Mouse (Mus musculus) left cerebral cortex, adult 2 months (tissue): ENCODE measurements at regions not wholly inside any gene's neighbourhood (a gene's known extent, or its start where the extent isn't known, plus 50 kb on each side); places are given as distances from the start of the nearest gene placed in this dataset.

Experiments used
- DNase-seq, 2 experiments: peaks; one replicate each; pipeline ENCODE4 v3.0.0; 2021 to 2022; ENCODE audit warnings: low spot score in 2 of 2, mixed read lengths in 1 of 2; ENCODE audit errors: extremely low spot score in 1 of 2
- H3K27ac ChIP-seq: fragments of 200-600 bp; 2 replicates; pipeline ENCODE4 v1.8.1; 2022
- H3K4me3 ChIP-seq: fragments of 200-600 bp; 2 replicates; pipeline ENCODE4 v1.8.1; 2022
- CTCF ChIP-seq: fragments of 200-600 bp; IDR thresholded peaks from 2 replicates; pipeline ENCODE4 v1.8.1; 2022; ENCODE audit warnings: antibody characterized with exemption, mild to moderate bottlenecking, moderate library complexity
- intact Hi-C: fragments of 180-260 bp; cut with DNase I; formaldehyde crosslinking; loops from one replicate; pipeline ENCODE4 v1.15.1; 2025

- no peak for TF ChIP-seq CTCF
- Histone ChIP-seq H3K4me3 (no peak overlapping the region), H3K27ac (no peak overlapping the region)
- intact Hi-C loops: no loop called here
- no peak for DNase-seq
These were observed 238.9 kb upstream of the Pcdh9 start for GRCm38 (mm10) chr14:94129421-94129820.

DNA sequence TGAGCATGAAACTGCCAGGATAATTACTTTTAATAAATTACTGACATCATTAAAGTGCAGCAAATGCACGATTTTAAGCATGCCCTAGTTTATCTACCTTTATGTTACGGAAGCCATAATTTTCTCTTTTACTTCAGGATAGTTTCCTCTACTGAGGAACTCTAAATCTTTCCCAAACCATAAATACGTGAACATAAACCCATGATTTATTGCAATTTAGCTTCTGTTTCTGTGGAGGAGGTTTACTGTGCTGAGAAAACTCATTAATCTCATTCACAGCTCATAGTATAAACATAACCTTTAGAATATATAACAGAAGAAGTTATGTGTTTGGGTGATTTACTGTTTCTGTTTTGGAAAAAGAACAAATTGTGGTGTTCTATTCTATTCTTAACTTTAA, 233.1 kb upstream of the Pcdh9 start:
- H3K27ac ChIP-seq: no peak overlapping the region
- no peak for DNase-seq
- intact Hi-C loops: no loop called here
- no peak overlapping the region for H3K4me3 ChIP-seq
- TF ChIP-seq CTCF: no peak

GRCm38 (mm10) chr14:94098856-94099255, 208.4 kb upstream of the Pcdh9 start:
- TF ChIP-seq CTCF: no peak
- no peak overlapping the region for H3K4me3 ChIP-seq
- no peak overlapping the region for H3K27ac ChIP-seq
- intact Hi-C loops: no loop called here
- DNase-seq: peak in 1 of 2 experiments; percentile 8

GRCm38 (mm10) chr14:94093989-94094388, 203.5 kb upstream of the Pcdh9 start:
- intact Hi-C loops: no loop called here
- H3K27ac ChIP-seq: no peak overlapping the region
- no peak overlapping the region for H3K4me3 ChIP-seq
- DNase-seq: no peak
- no peak for TF ChIP-seq CTCF
